Mouse (Mus musculus) spleen, adult 12 weeks (tissue): ENCODE measurements at regions not wholly inside any gene's neighbourhood (a gene's known extent, or its start where the extent isn't known, plus 50 kb on each side); places are given as distances from the start of the nearest gene placed in this dataset.

Experiments used
- DNase-seq: peaks from one replicate; pipeline ENCODE4 v3.0.0; 2022; ENCODE audit warnings: low spot score

DNA sequence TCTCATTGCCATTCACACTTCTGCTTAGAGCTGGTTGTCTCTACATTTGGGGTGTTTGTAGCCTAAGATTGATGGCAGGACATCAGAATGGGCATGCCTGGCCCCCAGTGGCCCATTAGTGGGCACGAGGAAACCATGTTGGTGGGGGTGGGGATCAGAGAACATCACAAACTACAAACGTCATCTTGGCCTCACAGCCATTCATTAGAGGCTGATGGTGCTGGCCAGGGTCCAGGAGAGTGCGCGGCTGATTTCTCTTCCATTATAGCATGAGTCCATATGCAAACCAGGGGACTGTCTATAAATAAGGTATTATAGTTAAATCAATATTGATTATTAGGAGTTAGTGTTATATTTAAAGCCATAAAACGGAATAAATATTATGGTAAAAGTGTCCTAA, 67.9 kb downstream of the 3100002H09Rik start:
- no peak for DNase-seq

DNA sequence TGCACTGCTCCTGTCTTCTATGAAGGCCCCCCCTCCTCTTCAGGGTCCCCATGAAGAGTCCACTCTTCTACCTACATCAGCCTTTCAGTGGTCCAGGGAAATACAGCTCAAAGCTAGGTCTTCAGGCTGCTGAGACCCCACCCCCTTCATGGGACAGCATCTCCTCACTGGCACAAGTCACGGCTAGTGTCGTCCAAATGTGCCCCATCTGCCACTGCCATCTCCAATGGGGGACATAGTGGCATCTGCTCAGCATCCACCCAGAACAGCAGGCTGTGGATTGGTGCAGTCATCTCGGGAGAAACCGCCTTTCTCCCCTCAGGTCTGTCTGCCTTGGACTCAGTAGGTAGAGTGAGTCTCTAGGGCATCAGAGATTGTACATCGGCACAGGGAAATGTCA, 72.1 kb downstream of the 3100002H09Rik start:
- no peak for DNase-seq

DNA sequence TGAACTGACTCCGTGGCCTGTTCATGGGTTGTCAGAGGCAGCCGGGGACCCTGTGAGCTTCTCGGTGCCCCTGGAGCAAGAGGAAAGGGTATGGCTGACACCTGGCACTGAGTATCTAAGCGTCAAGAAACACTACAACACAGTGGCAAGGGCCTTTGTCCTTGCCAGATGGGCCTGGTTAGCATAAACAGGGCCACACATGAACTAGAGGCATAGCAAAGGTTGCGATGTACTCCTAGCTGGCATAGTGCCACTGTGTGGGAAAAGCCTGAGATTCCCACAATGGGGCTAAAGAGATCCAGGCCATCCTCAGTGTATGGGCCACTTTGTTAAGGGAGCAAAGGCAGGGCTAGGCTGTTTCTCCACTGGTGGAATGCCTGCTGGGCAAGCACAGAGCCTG, 72.9 kb downstream of the 3100002H09Rik start:
- DNase-seq, result no peak

DNA sequence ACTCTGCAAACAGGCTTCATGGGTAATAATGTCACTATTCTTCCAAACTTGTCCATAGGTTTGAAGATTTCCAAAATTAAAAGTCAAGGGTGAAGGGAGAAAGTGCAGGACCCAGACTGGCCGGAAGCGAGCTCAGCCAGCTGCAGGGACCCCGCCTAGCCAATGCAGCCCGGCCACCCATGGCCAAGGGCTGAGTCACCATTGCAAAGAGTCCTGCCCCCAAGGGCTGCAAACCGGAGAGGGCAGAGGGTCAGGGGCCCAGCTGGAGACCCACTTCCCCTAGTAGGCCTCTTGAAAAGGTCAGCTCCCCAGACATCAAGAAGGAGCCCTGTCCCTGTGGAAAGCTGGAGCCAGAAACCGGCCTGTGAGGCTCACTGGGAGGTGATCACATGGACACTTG, 77.0 kb downstream of the 3100002H09Rik start:
- no peak for DNase-seq

DNA sequence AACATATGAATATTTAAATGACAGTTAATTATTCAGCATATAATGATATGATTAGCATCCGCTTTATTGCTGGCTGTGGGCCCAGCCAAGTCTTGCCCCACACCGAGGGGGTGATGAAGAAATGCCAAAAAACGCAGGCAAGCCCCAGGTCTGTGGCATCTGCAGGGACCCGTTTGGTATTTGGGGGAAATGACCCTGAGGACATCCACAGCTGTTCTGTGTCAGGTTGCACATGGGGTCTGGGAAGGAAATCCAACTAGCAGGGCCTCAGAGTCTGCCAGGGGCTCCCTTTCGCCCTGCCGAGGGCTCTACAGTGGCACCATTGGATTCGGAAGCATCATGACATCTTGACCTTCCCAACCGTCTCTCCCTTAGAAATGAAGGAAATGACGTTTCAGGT, 80.0 kb downstream of the 3100002H09Rik start:
- no peak for DNase-seq

DNA sequence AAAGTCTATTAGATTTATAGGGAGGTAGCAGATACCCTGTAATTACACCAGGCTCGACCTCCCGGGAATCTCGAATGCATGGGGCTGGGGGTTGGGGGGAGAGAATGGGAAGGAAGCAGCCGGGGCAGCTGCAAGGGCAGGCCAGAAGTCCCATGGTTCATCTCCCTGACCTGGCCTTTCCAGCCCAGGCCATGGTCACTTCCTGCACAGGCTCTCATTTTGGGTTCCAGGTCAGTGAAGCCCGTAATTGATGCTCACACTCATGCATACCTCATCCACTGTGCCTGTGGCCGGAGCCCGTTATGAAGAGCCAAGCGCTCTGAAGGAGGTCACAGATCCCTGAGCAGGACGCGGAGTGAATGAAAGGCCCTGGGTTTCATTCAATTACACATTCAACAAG, 83.8 kb downstream of the 3100002H09Rik start:
- no peak for DNase-seq

DNA sequence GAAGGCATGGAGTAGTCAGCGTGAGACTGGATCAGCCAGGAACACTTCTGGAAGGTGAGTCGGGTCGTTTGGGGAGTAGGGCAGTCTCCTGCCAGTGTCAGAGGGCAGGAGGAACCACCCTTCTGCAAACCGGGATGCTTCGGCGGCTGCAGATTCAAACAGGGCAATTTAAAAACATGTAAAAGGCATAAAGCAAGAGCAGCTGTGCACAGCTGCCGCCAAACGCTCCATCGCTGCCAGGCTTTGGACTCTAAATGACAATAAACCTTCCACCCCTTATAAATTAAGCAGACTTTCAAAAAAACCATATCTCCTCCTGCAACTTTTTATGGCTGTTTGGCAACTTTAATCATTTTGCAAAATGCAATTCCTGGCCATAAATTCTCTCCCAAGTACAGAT, 84.2 kb downstream of the 3100002H09Rik start:
- DNase-seq, result no peak

DNA sequence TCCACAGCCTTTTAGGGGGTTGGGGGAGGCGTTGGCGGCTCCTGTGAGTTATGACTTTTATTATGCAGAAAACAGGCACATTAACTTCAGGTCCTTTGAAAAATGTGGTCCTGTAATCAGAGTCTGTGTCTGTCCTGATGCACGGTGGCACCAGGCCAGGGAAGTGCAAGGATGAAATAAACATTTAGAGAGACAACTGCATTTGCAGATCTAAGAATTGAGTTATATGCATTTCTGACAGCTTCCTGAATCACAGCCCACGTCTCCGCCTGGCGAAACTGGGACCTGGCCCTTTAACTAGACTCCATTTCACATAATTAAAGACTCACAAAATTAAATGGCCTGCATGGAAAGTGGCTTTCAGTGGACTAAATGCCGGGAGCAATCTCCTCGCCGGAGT, 90.3 kb downstream of the 3100002H09Rik start:
- no peak for DNase-seq

DNA sequence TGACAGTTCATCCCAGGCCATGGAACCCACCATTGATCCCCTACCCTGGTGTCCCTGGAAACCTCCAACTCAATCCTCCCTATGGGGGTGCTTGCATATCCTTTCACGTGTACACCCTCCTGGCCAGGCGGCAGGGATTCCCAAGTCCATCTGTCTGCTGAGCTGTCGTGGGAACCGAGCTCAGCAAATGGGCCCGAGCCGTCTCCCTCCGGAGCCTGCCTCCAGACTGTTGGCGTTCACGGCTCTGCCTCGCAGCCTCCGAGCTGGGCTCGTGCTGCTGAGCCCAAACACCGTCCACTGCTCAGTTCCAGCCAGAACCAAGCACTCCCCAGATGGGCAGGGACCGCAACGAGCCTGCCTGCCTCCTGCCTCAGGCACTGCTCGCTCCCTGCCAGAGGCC, 98.8 kb downstream of the 3100002H09Rik start:
- no peak for DNase-seq

DNA sequence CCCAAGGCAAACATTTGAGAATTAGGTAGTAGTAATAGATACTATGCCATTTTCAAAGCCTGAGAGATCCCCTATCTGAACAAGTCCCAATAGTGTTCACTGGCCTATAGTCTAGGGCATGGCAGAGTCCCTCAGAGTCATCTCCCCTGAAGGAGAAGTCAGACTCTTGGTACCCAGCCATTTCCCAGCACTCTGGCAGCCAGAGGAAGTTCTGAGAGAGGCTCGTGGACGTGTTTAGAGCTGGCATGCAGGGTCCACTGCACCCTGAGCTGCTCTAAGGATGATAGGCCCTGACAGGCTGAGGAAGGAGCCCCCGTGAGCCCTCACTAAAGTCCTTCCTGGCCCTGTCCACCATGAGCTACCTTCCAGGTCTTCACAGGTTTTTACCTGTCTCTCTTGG, 99.8 kb downstream of the 3100002H09Rik start:
- no peak for DNase-seq

DNA sequence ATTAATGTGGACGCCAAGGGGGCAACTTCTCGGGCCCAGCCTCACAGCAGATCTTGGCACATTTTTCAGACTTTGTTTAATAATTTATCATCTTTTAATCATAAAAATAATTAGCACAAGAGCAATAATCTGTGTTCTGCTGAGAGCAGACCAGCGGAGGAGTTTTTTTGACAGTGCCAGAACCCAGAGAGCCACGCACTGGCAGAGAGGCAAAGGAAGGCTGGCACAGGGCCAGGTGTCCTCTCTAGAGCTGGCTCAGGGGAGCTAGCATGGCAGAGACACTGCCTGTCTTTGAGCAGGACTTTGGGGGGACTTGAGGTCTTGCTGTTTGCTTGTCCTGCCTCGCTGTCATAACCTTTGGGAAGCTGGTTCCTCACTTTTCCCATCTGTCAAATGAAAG, 100.9 kb downstream of the 3100002H09Rik start:
- DNase-seq, result no peak

DNA sequence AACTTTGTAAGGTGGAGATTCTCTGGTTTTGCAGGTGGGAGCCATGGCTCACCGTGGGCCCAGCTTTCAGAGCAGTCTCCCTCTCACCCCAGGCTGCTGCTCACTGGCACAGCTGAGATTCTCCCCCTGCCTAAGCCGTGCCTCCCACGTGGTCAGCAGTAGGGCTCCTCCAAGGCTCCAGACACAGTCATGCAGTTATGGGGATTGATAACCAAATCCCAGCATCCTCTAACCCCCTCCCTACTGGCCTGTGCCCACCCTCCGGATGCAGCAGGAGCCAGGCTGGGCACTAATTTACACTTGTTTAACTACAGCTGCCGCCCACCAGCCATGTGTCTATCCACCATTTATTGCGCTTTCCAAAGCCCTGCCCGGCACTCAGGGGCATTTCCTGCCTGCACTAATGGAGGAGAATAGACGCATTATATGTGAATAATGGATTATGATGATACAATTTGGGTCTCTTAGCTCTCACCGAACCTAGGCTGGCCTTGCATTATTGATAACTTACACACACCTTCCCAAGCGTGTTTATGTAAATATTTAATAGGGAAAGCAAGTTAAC, 104.4 kb downstream of the 3100002H09Rik start:
- DNase-seq, result no peak

DNA sequence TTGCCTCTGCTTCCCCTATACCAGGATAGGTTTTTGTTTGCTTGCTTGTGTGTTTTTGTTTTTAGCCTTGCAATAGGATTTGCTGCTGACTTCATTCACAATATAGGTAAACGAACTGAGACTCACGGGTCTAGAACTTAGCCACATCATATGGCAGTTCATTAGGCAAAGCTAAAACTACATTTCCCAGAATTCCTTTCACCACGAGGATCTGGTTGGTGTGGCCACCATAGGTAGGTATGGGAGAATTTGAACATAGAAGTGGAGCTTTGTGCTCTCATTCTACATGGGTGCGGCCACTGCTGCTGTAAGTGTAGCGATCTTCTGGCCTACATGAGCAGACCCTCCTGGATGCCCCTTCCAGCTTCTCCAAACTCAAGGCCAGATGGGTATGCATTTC, 108.8 kb downstream of the 3100002H09Rik start:
- DNase-seq, result no peak

DNA sequence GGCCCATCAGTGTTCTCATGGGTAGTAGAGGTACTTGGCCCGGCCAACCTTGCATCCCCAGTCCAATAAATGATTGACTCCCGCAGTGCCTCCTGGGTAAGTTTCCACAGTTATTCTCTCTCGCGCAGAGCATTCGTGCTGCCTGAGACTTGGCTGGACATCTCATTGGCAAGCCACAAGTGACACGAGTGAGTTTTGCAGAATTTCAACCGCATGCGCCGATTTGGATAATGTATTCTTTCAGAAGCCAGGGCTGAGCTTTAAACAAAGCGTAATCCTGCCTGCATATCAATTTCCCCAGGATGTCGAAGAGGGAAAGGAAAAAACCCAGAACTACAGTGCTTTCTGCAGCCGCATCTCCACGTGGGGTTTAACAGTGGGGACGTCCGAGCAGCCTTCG, 112.6 kb downstream of the 3100002H09Rik start:
- DNase-seq, result no peak

DNA sequence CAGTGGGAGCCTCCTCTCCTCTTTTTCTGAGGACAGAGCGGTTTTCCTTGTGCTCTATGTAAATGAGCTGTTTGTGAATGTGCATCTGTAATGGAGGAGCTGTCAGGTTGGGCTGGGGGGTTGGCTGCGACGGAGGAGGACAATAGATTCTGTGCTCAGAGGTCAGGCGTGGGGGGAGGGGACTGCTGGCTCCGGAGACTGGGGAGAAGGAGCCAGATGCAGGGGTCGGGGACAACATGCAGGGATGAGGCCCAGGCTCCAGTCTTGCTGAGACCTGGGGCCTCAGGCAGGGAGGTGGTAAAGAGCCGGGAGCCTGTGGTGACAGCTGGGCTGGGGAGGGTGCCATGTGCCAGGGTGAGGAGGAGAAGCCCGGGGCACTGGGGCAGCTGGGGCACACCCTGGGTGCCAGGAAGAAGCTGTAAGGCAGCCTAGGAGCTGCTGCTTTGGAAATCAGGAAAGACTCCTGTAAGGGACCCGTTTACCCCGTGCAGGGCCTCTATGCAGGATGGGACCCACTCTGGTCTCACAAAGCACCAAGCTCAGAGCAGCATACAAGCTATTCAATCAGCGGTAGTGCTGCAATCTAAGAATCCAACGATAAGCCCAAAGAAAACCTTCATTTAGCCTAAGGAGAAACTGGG, 124.5 kb downstream of the 3100002H09Rik start:
- no peak for DNase-seq

DNA sequence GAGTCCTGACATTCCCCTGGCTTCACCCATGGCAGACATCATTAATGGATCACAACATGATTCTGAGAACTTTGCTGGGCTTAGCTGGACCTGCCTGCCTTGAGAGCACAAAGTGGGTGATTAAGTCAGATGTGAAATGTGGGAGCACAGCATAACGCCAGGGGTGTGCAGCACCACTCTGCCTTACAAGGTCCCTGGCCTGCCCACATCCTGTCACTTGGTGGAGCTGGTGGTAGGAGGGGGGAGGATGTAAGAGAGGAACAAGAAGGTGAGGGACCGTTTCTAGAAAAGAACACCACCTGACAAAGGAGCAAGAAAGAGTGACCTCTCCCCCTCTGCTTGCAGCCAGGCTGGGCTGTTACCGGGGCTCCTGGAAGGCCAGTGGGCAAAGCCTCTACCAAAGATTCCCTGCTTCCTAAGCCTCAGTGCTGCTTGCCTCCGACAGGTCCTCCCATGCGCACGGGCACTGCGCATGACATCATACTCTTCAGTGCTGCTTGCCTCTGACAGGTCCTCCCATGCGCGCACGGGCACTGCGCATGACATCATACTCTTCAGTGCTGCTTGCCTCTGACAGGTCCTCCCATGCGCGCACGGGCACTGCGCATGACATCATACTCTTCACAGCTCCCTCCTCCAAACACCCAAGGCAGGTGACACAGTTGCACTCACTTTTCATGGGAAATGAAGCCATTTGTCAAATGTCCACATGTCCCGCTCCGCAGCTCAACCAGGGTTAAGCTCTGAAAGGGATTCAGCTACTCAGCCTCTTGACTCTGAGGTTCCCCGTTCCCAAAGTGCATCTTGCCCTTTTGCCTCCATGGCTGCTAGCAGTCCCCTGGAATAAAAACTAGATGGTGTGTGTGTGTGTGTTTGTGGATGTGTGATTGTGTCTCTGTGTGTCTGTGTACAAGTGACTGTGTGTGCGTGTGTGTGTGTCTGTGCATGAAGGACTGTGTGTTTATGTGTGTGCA, 125.7 kb downstream of the 3100002H09Rik start:
- no peak for DNase-seq

DNA sequence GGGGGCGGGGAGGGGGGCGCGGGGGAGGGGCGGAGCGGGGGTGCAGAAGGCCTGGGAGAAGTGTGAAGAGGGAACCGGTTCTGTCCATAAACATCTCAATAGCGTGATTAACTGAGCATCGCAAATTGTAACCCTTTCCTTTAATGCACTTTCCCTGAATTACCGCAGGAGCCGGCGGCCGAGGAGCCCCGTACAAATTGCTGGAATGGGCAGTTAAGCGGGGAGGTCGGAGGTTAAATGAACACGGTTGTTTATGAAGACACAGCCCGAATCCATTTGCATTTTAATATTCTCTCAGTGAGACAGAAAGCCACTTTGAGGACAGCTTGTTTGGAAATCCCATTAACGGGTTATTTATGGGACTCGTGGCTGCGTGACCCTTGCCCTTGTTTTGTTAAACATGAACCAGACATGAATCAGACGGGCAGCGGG, 132.7 kb downstream of the 3100002H09Rik start:
- DNase-seq, result no peak

DNA sequence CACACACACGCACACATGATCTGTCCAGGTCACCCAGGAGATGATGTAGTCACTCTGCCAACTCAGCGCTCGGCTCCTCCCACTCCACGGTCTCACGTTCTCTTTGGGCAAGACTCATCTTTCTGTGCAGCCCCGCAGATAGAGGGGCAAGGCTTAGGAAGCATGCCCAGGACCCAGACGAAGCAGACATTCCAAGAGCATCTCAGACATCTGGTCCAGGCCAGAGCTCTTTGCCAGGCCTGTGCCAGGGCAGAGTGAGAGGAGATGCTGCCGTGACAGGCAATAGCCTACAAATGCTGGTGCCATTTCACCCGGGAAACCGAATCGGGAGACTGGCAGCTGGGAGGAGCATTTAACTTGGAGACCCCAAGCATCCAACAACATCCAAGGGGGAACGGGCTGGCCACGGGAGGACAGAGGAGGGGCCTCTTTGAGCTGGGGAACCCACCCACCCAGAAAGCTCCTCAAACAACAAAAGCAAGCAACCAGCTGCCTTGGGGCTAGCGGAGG, 133.2 kb downstream of the 3100002H09Rik start:
- no peak for DNase-seq

DNA sequence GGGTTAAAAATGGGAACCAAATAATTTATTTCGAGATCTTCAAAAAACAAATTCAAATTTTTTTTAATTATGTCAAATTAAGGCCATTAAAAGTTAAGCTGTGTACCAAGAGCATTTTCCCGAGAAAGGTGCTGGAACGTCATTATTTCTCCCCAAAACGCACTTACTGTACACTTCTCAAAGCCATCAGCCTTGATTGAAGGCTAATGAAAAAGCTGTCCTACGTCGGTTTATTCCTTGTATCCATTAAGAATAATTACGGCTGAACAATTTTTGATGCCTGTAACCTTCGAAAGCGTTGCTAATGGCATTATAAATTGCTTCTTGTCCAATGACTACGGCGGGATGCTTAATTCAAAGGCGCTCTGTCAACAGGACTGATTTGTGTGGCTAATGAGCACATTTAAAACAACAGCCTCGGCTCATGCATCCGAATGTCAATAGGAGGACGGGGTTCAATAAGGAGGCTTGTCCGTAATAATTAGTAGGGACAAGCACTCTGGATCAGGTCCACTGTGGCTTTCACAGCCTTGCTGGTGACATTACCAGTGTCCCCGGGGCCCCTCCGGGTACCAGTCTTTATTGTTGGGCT, 145.3 kb downstream of the 3100002H09Rik start:
- DNase-seq, result no peak

DNA sequence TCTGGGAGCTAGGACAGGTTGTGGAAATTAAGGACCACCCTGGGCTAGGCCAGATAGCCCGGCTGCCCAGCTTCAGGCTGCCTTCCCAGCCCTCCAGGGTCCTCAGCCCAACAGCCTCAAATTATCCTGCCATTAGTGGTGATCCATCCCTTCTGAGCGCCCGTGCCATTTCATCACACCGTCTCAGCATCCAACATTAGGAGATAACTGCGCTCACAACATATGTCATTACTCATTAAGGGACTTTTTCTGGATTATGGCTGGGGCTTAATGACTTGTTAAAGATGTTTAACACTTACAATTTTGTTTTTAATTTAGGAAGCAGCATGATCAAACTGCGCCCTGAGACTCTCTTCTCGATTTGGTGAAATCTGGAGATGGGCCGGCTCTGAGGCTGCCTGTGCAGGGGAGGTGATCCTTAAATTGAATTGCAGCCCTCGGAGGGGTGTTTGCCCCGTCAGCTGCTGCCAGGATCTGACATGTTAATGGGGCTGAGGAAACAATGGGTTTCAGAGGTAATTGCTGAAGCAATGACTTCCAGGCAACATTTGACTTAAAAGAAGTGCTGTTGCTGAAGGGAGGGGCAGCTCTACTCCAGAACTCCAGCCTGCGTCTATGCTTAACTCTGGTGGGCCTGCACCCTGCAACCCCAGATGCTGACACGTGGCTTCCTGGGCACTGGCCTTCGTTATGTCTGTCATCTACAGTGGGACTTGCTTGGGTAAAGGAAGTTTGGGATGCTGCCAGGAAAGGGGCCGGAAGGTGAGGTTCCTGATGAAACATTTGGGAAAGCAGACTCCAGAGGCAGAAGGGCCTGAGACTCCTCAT, 154.9 kb downstream of the 3100002H09Rik start:
- DNase-seq, result no peak

DNA sequence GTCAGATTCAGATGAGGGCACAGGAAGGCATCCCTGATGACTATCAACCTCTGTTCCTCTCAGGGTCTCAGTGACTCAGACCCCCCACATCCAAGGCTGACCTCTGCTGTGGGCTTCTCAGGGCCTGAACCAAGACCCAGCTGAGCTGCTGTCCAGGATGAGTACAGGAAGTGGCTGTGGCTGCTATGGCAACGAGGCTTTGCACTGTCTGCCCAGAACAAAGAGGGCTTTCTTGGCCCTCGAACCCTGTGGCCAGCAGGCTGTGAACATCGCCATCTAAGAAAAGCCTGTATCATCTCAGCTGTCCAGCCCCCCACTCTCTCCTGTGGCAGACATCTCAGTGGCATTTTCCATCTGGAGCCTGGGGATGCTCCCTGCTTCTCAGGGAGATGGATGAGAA, 159.5 kb downstream of the 3100002H09Rik start:
- DNase-seq, result no peak

DNA sequence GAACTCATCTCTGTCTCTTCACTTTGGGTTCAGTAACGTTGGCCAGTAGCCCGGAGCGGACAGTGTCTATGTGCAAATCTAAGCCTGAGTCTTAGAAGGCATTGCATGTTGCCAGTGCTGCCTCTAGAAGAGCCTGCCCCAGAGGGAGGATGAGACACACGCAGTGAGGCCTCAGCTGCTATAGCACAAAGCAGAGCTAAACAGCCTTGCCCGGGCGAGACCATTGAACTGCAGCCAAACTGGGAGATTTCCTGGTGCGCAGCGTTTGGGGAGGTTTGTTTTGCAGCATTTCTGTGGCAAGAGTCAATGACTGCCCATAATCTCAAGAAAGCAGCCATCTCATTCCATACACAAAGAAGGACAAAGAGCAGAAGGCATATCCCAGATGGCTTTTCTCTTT, 164.0 kb downstream of the 3100002H09Rik start:
- DNase-seq, result no peak
